Mouse (Mus musculus): ENCODE data around the gene Irs2. TPM values are rescaled to one million over a fixed set of nuclear protein-coding genes. Genes with fewer than 3 reads are reported as not detected.
A peak's percentile ranks its signal among the peaks of the same experiment; 100 is the strongest.

Gene Irs2
- polyA plus RNA-seq, 1 experiment from 2014 or later = 5.4 TPM

- H3K4me2 ChIP-seq (ENCODE audit: low read length) = no peak overlapping the region
- H3K4me3 ChIP-seq (replicated peaks; ENCODE audit: low read depth, low read length) = no peak overlapping the region
- no peak overlapping the region for H3K9ac ChIP-seq (replicated peaks; ENCODE audit: low read length)
- H3K4me1 ChIP-seq (ENCODE audit: control insufficient read depth, insufficient read depth, low read length) = peaks cover 28% of the 10 kb centered on the region
- H3K27ac ChIP-seq (replicated peaks; ENCODE audit: low read depth, low read length) = no peak overlapping the region
- DNase-seq (no peak), ATAC-seq (ENCODE audit: low FRiP score, low TSS enrichment) (no peak)
- no peaks in the 10 kb centered on the region for H3K27me3 ChIP-seq (ENCODE audit: control insufficient read depth, insufficient read depth, low read length)
- H3K9me3 ChIP-seq (ENCODE audit: control insufficient read depth, low read length) = no peaks in the 10 kb centered on the region
- WGBS = 97% methylated on average over 17 of the region's 17 CpGs
- peaks cover 23% of the 10 kb centered on the region for H3K36me3 ChIP-seq (ENCODE audit: control insufficient read depth, insufficient read depth, low read length)
These were observed 21.6 kb downstream of the Irs2 start for GRCm38 (mm10) chr8:10986638-10987037.

DNA sequence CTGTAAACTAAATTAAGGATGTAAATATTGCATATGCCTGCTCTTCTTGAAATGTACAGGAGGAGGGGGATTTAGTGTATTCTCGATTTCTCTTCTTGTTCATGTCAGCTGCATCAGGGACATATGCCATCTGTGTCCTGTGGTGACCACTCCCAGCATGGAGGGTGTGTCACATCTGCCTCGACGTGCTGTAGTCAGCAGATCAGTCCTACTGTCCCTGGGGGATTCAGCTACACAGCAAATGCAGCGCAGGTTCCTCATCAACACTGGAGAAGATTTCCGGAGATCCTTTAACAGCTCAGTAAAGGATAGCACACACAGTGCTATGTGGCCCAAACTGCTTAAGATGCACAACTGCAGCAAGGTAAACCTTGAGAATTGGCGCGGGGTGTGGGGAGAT, 23.2 kb downstream of the Irs2 start:
- H3K4me2 ChIP-seq (ENCODE audit: low read length) = no peak overlapping the region
- no peak overlapping the region for H3K4me3 ChIP-seq (replicated peaks; ENCODE audit: low read depth, low read length)
- DNase-seq (no peak), ATAC-seq (ENCODE audit: low FRiP score, low TSS enrichment) (no peak)
- peaks cover 23% of the 10 kb centered on the region for H3K36me3 ChIP-seq (ENCODE audit: control insufficient read depth, insufficient read depth, low read length)
- no peak overlapping the region for H3K27ac ChIP-seq (replicated peaks; ENCODE audit: low read depth, low read length)
- no peak overlapping the region for H3K9ac ChIP-seq (replicated peaks; ENCODE audit: low read length)
- 68% methylated on average over 7 of the region's 7 CpGs for WGBS
- H3K9me3 ChIP-seq (ENCODE audit: control insufficient read depth, low read length) = no peaks in the 10 kb centered on the region
- peaks cover 14% of the 10 kb centered on the region for H3K4me1 ChIP-seq (ENCODE audit: control insufficient read depth, insufficient read depth, low read length)
- no peaks in the 10 kb centered on the region for H3K27me3 ChIP-seq (ENCODE audit: control insufficient read depth, insufficient read depth, low read length)

DNA sequence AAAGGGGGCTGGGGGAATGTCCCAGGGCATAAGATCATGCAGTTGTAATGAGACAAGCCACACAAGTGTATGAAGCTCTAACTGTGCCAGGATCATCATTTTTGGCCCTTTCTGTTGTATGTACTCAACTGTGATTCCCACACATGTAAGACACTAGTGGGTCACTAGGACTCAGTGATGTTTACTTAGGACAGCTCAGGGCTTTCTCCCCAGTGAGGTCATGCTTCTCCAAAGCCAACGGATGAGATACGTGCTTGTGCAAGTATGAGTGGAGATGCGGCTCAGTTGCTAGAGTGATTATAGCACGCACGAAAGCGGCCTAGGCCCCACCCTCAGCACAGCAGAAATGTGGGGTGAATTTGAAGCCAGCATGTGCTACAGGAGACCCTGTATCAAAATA, 27.4 kb downstream of the Irs2 start:
- ATAC-seq (ENCODE audit: low FRiP score, low TSS enrichment) (no peak), DNase-seq (no peak)
- 96% methylated on average over 6 of the region's 6 CpGs for WGBS
- Histone ChIP-seq H3K4me3 (replicated peaks; ENCODE audit: low read depth, low read length) (no peak overlapping the region), H3K27ac (replicated peaks; ENCODE audit: low read depth, low read length) (no peak overlapping the region), H3K9me3 (ENCODE audit: control insufficient read depth, low read length) (no peaks in the 10 kb centered on the region), H3K27me3 (ENCODE audit: control insufficient read depth, insufficient read depth, low read length) (no peaks in the 10 kb centered on the region), H3K36me3 (ENCODE audit: control insufficient read depth, insufficient read depth, low read length) (peaks cover 14% of the 10 kb centered on the region), H3K4me2 (ENCODE audit: low read length) (no peak overlapping the region), H3K9ac (replicated peaks; ENCODE audit: low read length) (no peak overlapping the region), H3K4me1 (ENCODE audit: control insufficient read depth, insufficient read depth, low read length) (peaks cover 16% of the 10 kb centered on the region)

GRCm38 (mm10) chr8:10979916-10980315, 28.3 kb downstream of the Irs2 start:
- ATAC-seq (ENCODE audit: low FRiP score, low TSS enrichment) (no peak), DNase-seq (no peak)
- no peak overlapping the region for H3K27ac ChIP-seq (replicated peaks; ENCODE audit: low read depth, low read length)
- no peaks in the 10 kb centered on the region for H3K27me3 ChIP-seq (ENCODE audit: control insufficient read depth, insufficient read depth, low read length)
- H3K9me3 ChIP-seq (ENCODE audit: control insufficient read depth, low read length) = no peaks in the 10 kb centered on the region
- H3K36me3 ChIP-seq (ENCODE audit: control insufficient read depth, insufficient read depth, low read length) = peaks cover 7% of the 10 kb centered on the region
- WGBS = 64% methylated on average over 7 of the region's 7 CpGs
- H3K4me1 ChIP-seq (ENCODE audit: control insufficient read depth, insufficient read depth, low read length) = peaks cover 16% of the 10 kb centered on the region
- no peak overlapping the region for H3K9ac ChIP-seq (replicated peaks; ENCODE audit: low read length)
- no peak overlapping the region for H3K4me3 ChIP-seq (replicated peaks; ENCODE audit: low read depth, low read length)
- no peak overlapping the region for H3K4me2 ChIP-seq (ENCODE audit: low read length)

- Histone ChIP-seq H3K9ac (replicated peaks; ENCODE audit: low read length) (no peak overlapping the region), H3K27ac (replicated peaks; ENCODE audit: low read depth, low read length) (no peak overlapping the region), H3K4me1 (ENCODE audit: control insufficient read depth, insufficient read depth, low read length) (peaks cover 16% of the 10 kb centered on the region), H3K9me3 (ENCODE audit: control insufficient read depth, low read length) (no peaks in the 10 kb centered on the region), H3K27me3 (ENCODE audit: control insufficient read depth, insufficient read depth, low read length) (no peaks in the 10 kb centered on the region), H3K4me2 (ENCODE audit: low read length) (no peak overlapping the region), H3K36me3 (ENCODE audit: control insufficient read depth, insufficient read depth, low read length) (0 out of 2 replicates have a peak, but pooled peaks cover 3% of the 10 kb centered on the region), H3K4me3 (replicated peaks; ENCODE audit: low read depth, low read length) (no peak overlapping the region)
- DNase-seq (peak; percentile 56), ATAC-seq (ENCODE audit: low FRiP score, low TSS enrichment) (no peak)
- 36% methylated on average over 11 of the region's 11 CpGs for WGBS
These were observed 29.0 kb downstream of the Irs2 start for GRCm38 (mm10) chr8:10979196-10979794.

DNA sequence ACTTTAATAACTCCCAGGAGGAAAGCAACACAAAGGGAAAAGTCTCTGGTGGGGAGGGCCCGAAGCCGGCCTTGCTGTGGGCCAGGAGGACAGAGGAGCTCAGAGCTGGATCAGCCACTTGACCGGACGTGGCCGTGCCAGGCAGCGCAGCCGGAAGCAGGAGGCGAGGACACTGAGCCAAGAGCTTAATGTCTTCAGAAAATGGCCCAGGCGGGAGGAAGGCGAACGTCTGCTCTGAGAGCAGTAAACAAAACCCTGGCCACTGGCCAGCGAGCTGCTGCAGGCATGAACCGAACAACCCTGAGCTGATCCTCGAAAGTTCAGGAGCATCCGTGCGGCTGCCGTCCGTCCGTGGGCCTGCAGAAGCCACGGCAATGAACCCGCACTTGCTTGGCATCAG, 29.9 kb downstream of the Irs2 start:
- Histone ChIP-seq H3K9ac (replicated peaks; ENCODE audit: low read length) (no peak overlapping the region), H3K36me3 (ENCODE audit: control insufficient read depth, insufficient read depth, low read length) (no peaks in the 10 kb centered on the region), H3K4me1 (ENCODE audit: control insufficient read depth, insufficient read depth, low read length) (peaks cover 19% of the 10 kb centered on the region), H3K27me3 (ENCODE audit: control insufficient read depth, insufficient read depth, low read length) (no peaks in the 10 kb centered on the region), H3K4me2 (ENCODE audit: low read length) (no peak overlapping the region), H3K27ac (replicated peaks; ENCODE audit: low read depth, low read length) (0 out of 2 replicates have a peak overlapping the region, but pooled peaks have one; percentile 13), H3K4me3 (replicated peaks; ENCODE audit: low read depth, low read length) (no peak overlapping the region), H3K9me3 (ENCODE audit: control insufficient read depth, low read length) (no peaks in the 10 kb centered on the region)
- ATAC-seq (ENCODE audit: low FRiP score, low TSS enrichment) (0 out of 2 replicates have a peak, but pooled peaks have one; percentile 18), DNase-seq (peak; percentile 68)
- WGBS = 59% methylated on average over 21 of the region's 21 CpGs

DNA sequence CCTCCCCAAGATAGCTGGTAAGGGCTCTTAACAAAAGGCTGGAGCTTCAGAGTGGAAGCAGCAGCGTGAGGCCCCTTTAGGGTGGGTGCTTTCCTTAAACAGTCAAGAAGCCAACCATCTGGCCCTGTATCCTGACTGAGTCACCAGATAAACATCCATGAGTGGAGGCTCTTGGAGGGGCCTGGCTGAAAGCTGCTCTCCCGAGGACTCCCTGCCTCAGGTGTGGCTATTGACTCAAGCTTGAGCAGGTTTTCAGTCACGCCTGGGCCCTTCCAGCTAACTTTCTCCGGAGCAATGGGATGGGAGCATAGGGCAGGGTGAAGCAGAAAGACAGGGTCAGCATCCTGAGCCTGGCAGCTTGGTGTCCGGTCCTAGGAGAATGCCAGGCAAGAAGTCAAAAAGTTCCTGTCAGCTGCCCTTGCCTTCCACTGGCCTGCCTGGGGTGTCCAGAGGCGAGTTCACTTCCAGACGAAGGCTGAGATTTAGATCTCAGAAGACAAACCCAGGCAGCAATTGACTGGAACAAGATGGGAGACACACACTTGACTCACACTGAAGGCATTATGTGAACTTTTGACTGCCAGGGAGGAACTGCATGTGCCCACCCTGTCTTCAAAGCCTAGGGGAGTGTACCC, 30.4 kb downstream of the Irs2 start:
- H3K9ac ChIP-seq (replicated peaks; ENCODE audit: low read length) = no peak overlapping the region
- no peaks in the 10 kb centered on the region for H3K9me3 ChIP-seq (ENCODE audit: control insufficient read depth, low read length)
- WGBS = 71% methylated on average over 7 of the region's 7 CpGs
- no peak overlapping the region for H3K4me3 ChIP-seq (replicated peaks; ENCODE audit: low read depth, low read length)
- no peak overlapping the region for H3K4me2 ChIP-seq (ENCODE audit: low read length)
- no peaks in the 10 kb centered on the region for H3K27me3 ChIP-seq (ENCODE audit: control insufficient read depth, insufficient read depth, low read length)
- H3K4me1 ChIP-seq (ENCODE audit: control insufficient read depth, insufficient read depth, low read length) = peaks cover 25% of the 10 kb centered on the region
- H3K36me3 ChIP-seq (ENCODE audit: control insufficient read depth, insufficient read depth, low read length) = no peaks in the 10 kb centered on the region
- no peak for DNase-seq
- no peak for ATAC-seq (ENCODE audit: low FRiP score, low TSS enrichment)
- H3K27ac ChIP-seq (replicated peaks; ENCODE audit: low read depth, low read length) = no peak overlapping the region

DNA sequence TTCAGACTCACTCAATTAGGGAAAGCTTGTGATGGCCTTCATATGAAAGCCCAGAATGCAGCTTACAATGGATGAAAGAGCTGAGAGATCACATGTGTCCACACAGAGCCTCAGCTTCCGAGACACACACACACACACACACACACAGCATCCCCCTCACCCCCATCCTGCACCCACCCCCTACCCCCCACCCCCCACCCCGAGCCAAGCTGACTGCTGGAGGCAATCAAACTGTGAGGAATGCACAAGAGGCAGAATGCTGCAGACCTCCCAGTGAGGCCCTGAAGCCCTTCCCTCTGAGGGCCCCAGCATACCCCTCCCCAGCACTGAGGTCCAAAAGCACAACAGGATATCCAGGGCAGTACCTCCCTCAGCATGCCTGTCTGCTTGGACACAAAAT, 33.6 kb downstream of the Irs2 start:
- no peak for ATAC-seq (ENCODE audit: low FRiP score, low TSS enrichment)
- peaks cover 34% of the 10 kb centered on the region for H3K4me1 ChIP-seq (ENCODE audit: control insufficient read depth, insufficient read depth, low read length)

GRCm38 (mm10) chr8:10974126-10974525, 34.1 kb downstream of the Irs2 start:
- Histone ChIP-seq H3K4me2 (ENCODE audit: low read length) (no peak overlapping the region), H3K36me3 (ENCODE audit: control insufficient read depth, insufficient read depth, low read length) (no peaks in the 10 kb centered on the region), H3K4me1 (ENCODE audit: control insufficient read depth, insufficient read depth, low read length) (peaks cover 28% of the 10 kb centered on the region), H3K27ac (replicated peaks; ENCODE audit: low read depth, low read length) (no peak overlapping the region), H3K9me3 (ENCODE audit: control insufficient read depth, low read length) (no peaks in the 10 kb centered on the region), H3K4me3 (replicated peaks; ENCODE audit: low read depth, low read length) (no peak overlapping the region), H3K27me3 (ENCODE audit: control insufficient read depth, insufficient read depth, low read length) (no peaks in the 10 kb centered on the region; the same call in 1 of the 2 replicates), H3K9ac (replicated peaks; ENCODE audit: low read length) (no peak overlapping the region)
- DNase-seq (no peak), ATAC-seq (ENCODE audit: low FRiP score, low TSS enrichment) (no peak)
- WGBS = 63% methylated on average over 4 of the region's 4 CpGs

More for the DNA sequence above, 33.6 kb downstream of the Irs2 start:
- no peaks in the 10 kb centered on the region for H3K36me3 ChIP-seq (ENCODE audit: control insufficient read depth, insufficient read depth, low read length)
- H3K4me3 ChIP-seq (replicated peaks; ENCODE audit: low read depth, low read length) = no peak overlapping the region
- H3K9ac ChIP-seq (replicated peaks; ENCODE audit: low read length) = no peak overlapping the region
- no peaks in the 10 kb centered on the region; the same call in 1 of the 2 replicates for H3K27me3 ChIP-seq (ENCODE audit: control insufficient read depth, insufficient read depth, low read length)
- H3K27ac ChIP-seq (replicated peaks; ENCODE audit: low read depth, low read length) = no peak overlapping the region
- H3K4me2 ChIP-seq (ENCODE audit: low read length) = no peak overlapping the region
- 7% methylated on average over 2 of the region's 2 CpGs for WGBS
- no peaks in the 10 kb centered on the region for H3K9me3 ChIP-seq (ENCODE audit: control insufficient read depth, low read length)
- no peak for DNase-seq

Data from midbrain, embryonic 14.5 days (tissue).